Mouse (Mus musculus) bone marrow macrophage, adult 2 months (primary cell): ENCODE data around the gene Actr6.

ENCODE experiments used
- CTCF ChIP-seq: IDR thresholded peaks from 2 replicates; pipeline ENCODE4 v1.5.1; 2012; ENCODE audit warnings: low read depth, mild to moderate bottlenecking, low read length, moderate library complexity
- POLR2A ChIP-seq: IDR thresholded peaks from 2 replicates; pipeline ENCODE4 v1.6.1; 2012; ENCODE audit warnings: mild to moderate bottlenecking, low read depth, low read length, borderline replicate concordance

DNA sequence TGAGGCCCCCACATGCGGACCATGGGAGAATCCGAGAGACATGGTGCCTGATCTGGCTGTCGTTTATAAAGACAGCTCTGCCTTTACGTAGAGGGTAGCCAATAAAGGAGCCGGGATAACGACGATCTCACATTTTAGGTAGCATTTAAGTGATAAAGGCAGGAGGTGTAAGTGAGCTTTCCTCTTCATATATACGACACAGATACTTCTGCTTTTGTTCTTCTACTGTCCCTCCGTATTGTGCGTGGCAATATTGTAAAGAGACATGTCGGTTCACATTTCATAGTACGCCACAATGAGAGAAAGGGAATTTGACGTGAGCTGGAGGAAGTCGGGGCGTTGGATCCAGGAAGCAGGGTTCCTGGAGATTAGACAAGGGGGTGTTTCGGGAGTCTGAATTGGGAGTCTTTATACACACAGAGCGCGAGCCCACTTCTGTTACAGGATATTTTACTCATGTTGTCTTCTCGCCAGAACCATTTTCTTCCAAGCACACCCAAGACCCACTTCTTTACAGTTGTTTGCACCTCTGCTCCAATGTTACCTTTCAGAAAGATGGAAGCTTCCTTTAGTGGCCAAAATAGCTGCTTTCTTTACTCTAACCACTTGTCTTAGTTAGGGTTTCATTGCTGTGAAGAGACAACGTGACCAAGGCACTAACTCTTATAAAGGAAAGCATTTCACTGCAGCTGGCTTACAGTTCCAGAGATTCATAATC, 36.7 kb downstream of the Actr6 start:
- TF ChIP-seq CTCF (no peak), POLR2A (no peak)
